Mouse (Mus musculus): ENCODE measurements around the gene Scap. TPM values are rescaled to one million over a fixed set of nuclear protein-coding genes. Genes with fewer than 3 reads are reported as not detected.

The Scap gene
- polyA plus RNA-seq, 1 experiment from 2014 or later: 31.6 TPM

DNA sequence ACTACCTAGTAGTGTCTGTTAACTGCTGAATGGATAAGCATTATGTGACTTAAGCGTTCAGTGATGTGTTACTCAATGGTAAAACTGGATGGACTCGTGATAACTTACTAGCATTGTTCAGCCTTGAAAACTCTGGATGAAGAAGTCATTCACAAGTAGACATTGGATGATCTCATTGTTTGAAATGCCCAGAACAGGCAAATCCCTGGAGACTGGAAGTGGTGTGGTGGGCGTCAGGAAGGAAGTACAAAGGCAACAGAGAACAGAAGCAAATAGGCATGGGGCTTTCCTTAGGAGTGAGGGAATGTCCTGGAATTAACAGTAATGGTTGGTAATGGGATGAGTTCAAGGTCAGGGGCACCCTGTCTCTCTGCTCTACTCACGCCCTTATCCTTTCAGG is 15.8 kb downstream of the Scap start:
- Histone ChIP-seq H3K27ac (replicated peaks) (0 out of 2 replicates have a peak overlapping the region, but pooled peaks have one; percentile 1), H3K4me2 (replicated peaks; ENCODE audit: low read depth) (no peak overlapping the region), H3K4me3 (ENCODE audit: low read depth, low read length) (no peak overlapping the region), H3K9me3 (ENCODE audit: control insufficient read depth, low read length) (no peaks in the 10 kb centered on the region), H3K9ac (ENCODE audit: low read length) (no peak overlapping the region), H3K27me3 (ENCODE audit: control insufficient read depth, insufficient read depth, low read length) (no peaks in the 10 kb centered on the region), H3K4me1 (replicated peaks; ENCODE audit: control insufficient read depth, insufficient read depth) (no peaks in the 10 kb centered on the region), H3K36me3 (ENCODE audit: control insufficient read depth, insufficient read depth, low read length) (no peaks in the 10 kb centered on the region)
- no peak for ATAC-seq (ENCODE audit: low FRiP score, low TSS enrichment)
- DNase-seq (ENCODE audit: low spot score): no peak
- 72% methylated on average over 4 of the region's 4 CpGs for WGBS
- no peak for TF ChIP-seq EP300 (optimal IDR thresholded peaks at IDR 0.05)
- no peak for TF ChIP-seq CTCF (IDR thresholded peaks at IDR 0.05; ENCODE audit: low read depth)

DNA sequence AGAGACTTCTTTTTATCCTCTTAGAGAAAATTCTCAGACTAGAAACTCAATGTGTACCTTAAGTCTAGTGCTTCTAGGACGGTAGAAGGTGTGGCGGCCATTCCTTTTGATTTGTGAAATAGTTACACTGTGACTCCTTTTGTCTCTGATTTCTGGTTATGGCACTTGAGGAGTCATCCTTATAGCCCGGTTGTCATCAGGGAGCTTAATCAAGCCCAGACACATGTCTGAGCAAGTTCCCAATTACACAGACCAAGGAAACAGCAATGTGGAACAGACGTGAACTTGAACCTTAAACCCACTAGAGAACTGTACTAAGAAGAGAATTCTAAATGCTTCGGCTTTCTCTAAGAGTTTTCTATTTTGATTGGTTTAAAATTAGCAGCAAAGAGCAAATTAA is 17.1 kb downstream of the Scap start:
- Histone ChIP-seq H3K36me3 (ENCODE audit: control insufficient read depth, insufficient read depth, low read length) (no peaks in the 10 kb centered on the region), H3K27ac (replicated peaks) (peak overlapping the region; percentile 75), H3K4me1 (replicated peaks; ENCODE audit: control insufficient read depth, insufficient read depth) (no peaks in the 10 kb centered on the region), H3K4me3 (ENCODE audit: low read depth, low read length) (no peak overlapping the region), H3K4me2 (replicated peaks; ENCODE audit: low read depth) (no peak overlapping the region), H3K27me3 (ENCODE audit: control insufficient read depth, insufficient read depth, low read length) (no peaks in the 10 kb centered on the region), H3K9ac (ENCODE audit: low read length) (no peak overlapping the region), H3K9me3 (ENCODE audit: control insufficient read depth, low read length) (no peaks in the 10 kb centered on the region)
- no peak for DNase-seq (ENCODE audit: low spot score)
- WGBS: 68% methylated on average over 5 of the region's 5 CpGs
- TF ChIP-seq CTCF (IDR thresholded peaks at IDR 0.05; ENCODE audit: low read depth): no peak
- no peak for TF ChIP-seq EP300 (optimal IDR thresholded peaks at IDR 0.05)
- ATAC-seq (ENCODE audit: low FRiP score, low TSS enrichment): peak; percentile 48; the same call in 1 of the 2 replicates

DNA sequence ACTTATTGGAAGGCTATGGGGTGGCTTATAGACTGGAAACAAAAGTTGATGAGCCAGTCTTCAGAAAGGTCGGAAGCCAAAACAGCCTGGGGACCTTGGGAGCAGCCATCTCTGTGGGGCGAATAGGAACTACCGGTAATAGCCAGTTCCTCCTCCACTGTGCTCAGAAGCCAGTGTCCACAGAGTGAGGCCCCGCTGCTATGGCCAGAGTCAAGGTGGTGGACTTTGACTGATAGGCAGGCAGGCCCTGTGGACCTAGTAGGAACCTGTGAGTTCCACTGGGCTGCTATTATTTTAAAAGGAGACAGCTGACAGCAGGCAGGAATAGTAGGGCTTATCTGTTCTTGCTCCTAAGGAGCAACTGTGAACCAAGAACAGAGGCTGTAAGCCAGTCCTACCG is 17.5 kb downstream of the Scap start:
- DNase-seq (ENCODE audit: low spot score): peak; percentile 37
- Histone ChIP-seq H3K27me3 (ENCODE audit: control insufficient read depth, insufficient read depth, low read length) (no peaks in the 10 kb centered on the region), H3K27ac (replicated peaks) (peak overlapping the region; percentile 61), H3K36me3 (ENCODE audit: control insufficient read depth, insufficient read depth, low read length) (no peaks in the 10 kb centered on the region), H3K9me3 (ENCODE audit: control insufficient read depth, low read length) (no peaks in the 10 kb centered on the region), H3K4me3 (ENCODE audit: low read depth, low read length) (no peak overlapping the region), H3K4me2 (replicated peaks; ENCODE audit: low read depth) (no peak overlapping the region), H3K4me1 (replicated peaks; ENCODE audit: control insufficient read depth, insufficient read depth) (no peaks in the 10 kb centered on the region), H3K9ac (ENCODE audit: low read length) (no peak overlapping the region)
- TF ChIP-seq CTCF (IDR thresholded peaks at IDR 0.05; ENCODE audit: low read depth): no peak
- no peak for TF ChIP-seq EP300 (optimal IDR thresholded peaks at IDR 0.05)
- ATAC-seq (ENCODE audit: low FRiP score, low TSS enrichment): peak; percentile 82
- WGBS: 79% methylated on average over 5 of the region's 5 CpGs

DNA sequence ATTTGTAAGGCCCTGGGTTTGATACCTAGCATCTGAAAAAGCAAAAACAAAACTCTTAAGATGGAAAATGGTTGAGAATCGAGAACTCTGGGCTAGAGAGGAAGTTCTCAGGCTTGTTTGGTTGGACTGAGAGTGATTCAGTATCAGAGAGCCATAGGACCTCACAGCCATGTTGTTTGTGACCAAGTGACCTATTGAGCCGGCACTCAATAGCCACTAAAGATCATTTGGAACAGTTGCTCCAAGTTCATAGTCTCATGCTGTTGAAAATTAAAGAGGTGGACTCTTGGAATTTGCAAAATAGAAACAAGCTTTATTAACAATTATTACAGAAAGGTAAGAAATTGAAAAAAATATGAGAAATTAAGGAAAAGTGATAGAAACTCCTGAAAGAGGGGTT is 18.3 kb downstream of the Scap start:
- H3K4me1 ChIP-seq (replicated peaks; ENCODE audit: control insufficient read depth, insufficient read depth): no peaks in the 10 kb centered on the region
- no peaks in the 10 kb centered on the region for H3K9me3 ChIP-seq (ENCODE audit: control insufficient read depth, low read length)
- 82% methylated on average over 2 of the region's 2 CpGs for WGBS
- H3K4me3 ChIP-seq (ENCODE audit: low read depth, low read length): no peak overlapping the region
- no peaks in the 10 kb centered on the region for H3K27me3 ChIP-seq (ENCODE audit: control insufficient read depth, insufficient read depth, low read length)
- H3K9ac ChIP-seq (ENCODE audit: low read length): no peak overlapping the region
- DNase-seq (ENCODE audit: low spot score) (no peak), ATAC-seq (ENCODE audit: low FRiP score, low TSS enrichment) (no peak)
- peak overlapping the region; percentile 61 for H3K27ac ChIP-seq (replicated peaks)
- no peak for TF ChIP-seq CTCF (IDR thresholded peaks at IDR 0.05; ENCODE audit: low read depth)
- no peak for TF ChIP-seq EP300 (optimal IDR thresholded peaks at IDR 0.05)
- H3K4me2 ChIP-seq (replicated peaks; ENCODE audit: low read depth): no peak overlapping the region
- no peaks in the 10 kb centered on the region for H3K36me3 ChIP-seq (ENCODE audit: control insufficient read depth, insufficient read depth, low read length)

DNA sequence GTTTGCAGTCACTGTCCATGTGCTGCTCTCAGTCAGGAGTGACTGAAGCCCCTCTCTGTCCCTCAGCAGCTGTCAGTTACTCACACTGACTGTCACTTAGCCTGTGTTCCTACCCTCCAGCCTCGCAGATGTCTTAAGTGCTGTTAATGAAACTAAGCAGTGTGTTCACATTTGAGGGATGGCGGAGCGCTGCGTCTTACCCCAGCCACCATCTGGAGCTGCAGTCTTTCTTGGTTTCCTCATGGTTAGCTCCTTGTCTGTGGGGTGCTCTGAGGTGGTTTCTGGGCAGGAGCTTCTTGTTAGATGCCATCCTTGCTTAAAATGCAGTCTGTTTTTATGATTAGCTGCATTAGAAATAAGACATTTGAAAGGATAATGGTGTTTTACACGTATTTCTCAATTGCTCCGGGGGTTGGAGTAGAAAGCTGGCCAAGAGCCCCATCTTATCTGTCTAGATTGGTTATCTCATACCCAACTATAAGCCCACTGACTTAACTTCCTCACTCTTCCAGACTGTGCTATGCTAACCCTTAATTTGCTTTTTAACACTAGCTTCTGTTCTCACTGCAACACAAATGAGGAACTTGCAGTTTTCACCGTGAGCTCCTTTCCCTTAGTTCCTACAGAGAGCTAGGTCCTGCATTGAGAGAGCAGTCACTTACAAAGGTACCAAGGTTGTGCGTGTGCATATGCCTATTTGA is 19.0 kb downstream of the Scap start:
- DNase-seq (ENCODE audit: low spot score): no peak
- Histone ChIP-seq H3K27me3 (ENCODE audit: control insufficient read depth, insufficient read depth, low read length) (no peaks in the 10 kb centered on the region), H3K36me3 (ENCODE audit: control insufficient read depth, insufficient read depth, low read length) (no peaks in the 10 kb centered on the region), H3K9me3 (ENCODE audit: control insufficient read depth, low read length) (no peaks in the 10 kb centered on the region), H3K27ac (replicated peaks) (no peak overlapping the region), H3K4me2 (replicated peaks; ENCODE audit: low read depth) (no peak overlapping the region), H3K9ac (ENCODE audit: low read length) (no peak overlapping the region), H3K4me1 (replicated peaks; ENCODE audit: control insufficient read depth, insufficient read depth) (no peaks in the 10 kb centered on the region), H3K4me3 (ENCODE audit: low read depth, low read length) (no peak overlapping the region)
- ATAC-seq (ENCODE audit: low FRiP score, low TSS enrichment): no peak
- TF ChIP-seq CTCF (IDR thresholded peaks at IDR 0.05; ENCODE audit: low read depth): no peak
- no peak for TF ChIP-seq EP300 (optimal IDR thresholded peaks at IDR 0.05)
- 83% methylated on average over 8 of the region's 8 CpGs for WGBS

DNA sequence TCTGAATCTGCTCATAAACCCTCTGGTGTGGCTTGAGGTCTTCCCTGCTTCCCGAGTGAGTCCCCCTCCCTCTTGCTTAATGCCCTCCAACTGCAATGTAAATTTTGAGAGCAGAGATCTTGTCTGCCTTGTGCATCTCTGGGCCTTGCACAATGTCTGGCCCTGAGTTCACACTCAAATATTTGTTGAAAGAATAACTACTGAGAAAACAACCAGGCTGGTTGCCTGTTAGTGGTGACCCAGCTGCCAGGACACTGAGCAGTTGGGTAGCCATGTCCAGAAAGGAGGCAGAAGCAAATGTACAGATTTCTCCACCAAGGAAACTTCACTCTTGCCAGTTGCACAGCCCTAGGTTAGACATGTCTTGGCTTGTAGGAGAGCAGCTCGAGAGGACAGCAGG is 25.3 kb downstream of the Scap start:
- no peak overlapping the region for H3K27ac ChIP-seq (replicated peaks)
- no peaks in the 10 kb centered on the region for H3K27me3 ChIP-seq (ENCODE audit: control insufficient read depth, insufficient read depth, low read length)
- 55% methylated on average over 2 of the region's 2 CpGs for WGBS
- DNase-seq (ENCODE audit: low spot score) (no peak), ATAC-seq (ENCODE audit: low FRiP score, low TSS enrichment) (no peak)
- no peaks in the 10 kb centered on the region for H3K9me3 ChIP-seq (ENCODE audit: control insufficient read depth, low read length)
- no peaks in the 10 kb centered on the region; the same call in 1 of the 2 replicates for H3K36me3 ChIP-seq (ENCODE audit: control insufficient read depth, insufficient read depth, low read length)
- no peak overlapping the region for H3K4me3 ChIP-seq (ENCODE audit: low read depth, low read length)
- H3K4me1 ChIP-seq (replicated peaks; ENCODE audit: control insufficient read depth, insufficient read depth): no peaks in the 10 kb centered on the region
- H3K9ac ChIP-seq (ENCODE audit: low read length): no peak overlapping the region; the same call in 1 of the 2 replicates
- TF ChIP-seq EP300 (optimal IDR thresholded peaks at IDR 0.05): no peak
- no peak for TF ChIP-seq CTCF (IDR thresholded peaks at IDR 0.05; ENCODE audit: low read depth)
- no peak overlapping the region for H3K4me2 ChIP-seq (replicated peaks; ENCODE audit: low read depth)

All from stomach, postnatal 0 days (tissue).